Mouse (Mus musculus): ENCODE results near the gene Cdk19.

GRCm38 (mm10) chr10:40469145-40469544 lies 129.8 kb downstream of the Cdk19 start:
- TF ChIP-seq GATA1 (IDR thresholded peaks at IDR 0.05; ENCODE audit: low read length) (no peak), TAL1 (IDR thresholded peaks at IDR 0.05; ENCODE audit: low read length) (no peak)

Data from erythroblast, embryonic 14.5 days (primary cell).